Mouse (Mus musculus): ENCODE data around the gene Bsg. TPM values are rescaled to one million over a fixed set of nuclear protein-coding genes. Genes with fewer than 3 reads are reported as not detected.
"Not testable (repeated sequence)": the region's sequence is repeated elsewhere in the genome, so short reads cannot be mapped to it uniquely, and the experiment has no call there.

The Bsg gene
- total RNA-seq, 4 experiments from 2014 or later, result 515 to 593 (median 535) TPM

- no peak for DNase-seq (ENCODE audit: low spot score in 2 of 2)
Measured at GRCm38 (mm10) chr10:79682551-79682915, 21.8 kb upstream of the Bsg start.

GRCm38 (mm10) chr10:79682916-79683582 lies 21.2 kb upstream of the Bsg start:
- DNase-seq (ENCODE audit: low spot score in 2 of 2), result no peak

- DNase-seq (ENCODE audit: low spot score in 2 of 2), result no peak
Measured at GRCm38 (mm10) chr10:79683726-79684640, 20.3 kb upstream of the Bsg start.

- DNase-seq (ENCODE audit: low spot score in 2 of 2), result no peak
Measured at GRCm38 (mm10) chr10:79684770-79685600, 19.3 kb upstream of the Bsg start.

- no peak for DNase-seq (ENCODE audit: low spot score in 2 of 2)
Measured at GRCm38 (mm10) chr10:79686219-79686618, 18.1 kb upstream of the Bsg start.

GRCm38 (mm10) chr10:79686691-79687090 lies 17.6 kb upstream of the Bsg start:
- DNase-seq (ENCODE audit: low spot score in 2 of 2), result no peak

- DNase-seq (ENCODE audit: low spot score in 2 of 2), result no peak
Measured at GRCm38 (mm10) chr10:79687513-79687912, 16.8 kb upstream of the Bsg start.

- DNase-seq (ENCODE audit: low spot score in 2 of 2), result no peak
Measured at GRCm38 (mm10) chr10:79688720-79689119, 15.6 kb upstream of the Bsg start, which contains the start of gene Gzmm. Gene Gzmm (plus strand): TSS chr10:79689020.

- no peak for DNase-seq (ENCODE audit: low spot score in 2 of 2)
Measured at GRCm38 (mm10) chr10:79689178-79689577, 15.1 kb upstream of the Bsg start.

- no peak for DNase-seq (ENCODE audit: low spot score in 2 of 2)
Measured at GRCm38 (mm10) chr10:79691986-79692548, 12.2 kb upstream of the Bsg start.

GRCm38 (mm10) chr10:79693580-79694378 lies 10.5 kb upstream of the Bsg start:
- no peak for DNase-seq (ENCODE audit: low spot score in 2 of 2)

GRCm38 (mm10) chr10:79694379-79694655 lies 10.0 kb upstream of the Bsg start:
- DNase-seq (ENCODE audit: low spot score in 2 of 2), result no peak

- DNase-seq (ENCODE audit: low spot score in 2 of 2), result peak in 1 of 2 experiments; percentile 65
Measured at GRCm38 (mm10) chr10:79695231-79696128, 8.8 kb upstream of the Bsg start.

GRCm38 (mm10) chr10:79696129-79696651 lies 8.1 kb upstream of the Bsg start:
- no peak for DNase-seq (ENCODE audit: low spot score in 2 of 2)

GRCm38 (mm10) chr10:79697916-79698315 lies 6.4 kb upstream of the Bsg start:
- DNase-seq (ENCODE audit: low spot score in 2 of 2), result no peak

GRCm38 (mm10) chr10:79698459-79698858 lies 5.8 kb upstream of the Bsg start:
- DNase-seq (ENCODE audit: low spot score in 2 of 2), result no peak

- no peak for DNase-seq (ENCODE audit: low spot score in 2 of 2)
Measured at GRCm38 (mm10) chr10:79700676-79701075, 3.6 kb upstream of the Bsg start.

- DNase-seq (ENCODE audit: low spot score in 2 of 2), result no peak
Measured at GRCm38 (mm10) chr10:79701443-79702129, 2.7 kb upstream of the Bsg start.

GRCm38 (mm10) chr10:79702970-79703369 lies 1.3 kb upstream of the Bsg start:
- DNase-seq (ENCODE audit: low spot score in 2 of 2), result not testable (repeated sequence)

Measured in layer of hippocampus, adult 8-10 months (tissue).